Mouse (Mus musculus): Measurements from ENCODE around the gene Gpr176. TPM values are rescaled to one million over a fixed set of nuclear protein-coding genes. Genes with fewer than 3 reads are reported as not detected.
"Not testable (repeated sequence)": the region's sequence is repeated elsewhere in the genome, so short reads cannot be mapped to it uniquely, and the experiment has no call there.

The Gpr176 gene
- total RNA-seq, 2 experiments from 2014 or later, result 0.10 to 0.11 TPM

GRCm38 (mm10) chr2:118305827-118306521 lies 67.2 kb downstream of the Gpr176 start:
- DNase-seq (ENCODE audit: low spot score), result no peak
- intact Hi-C loops (cut with DNase I), result no loop called here

GRCm38 (mm10) chr2:118303456-118303855 lies 69.8 kb downstream of the Gpr176 start:
- no peak for DNase-seq (ENCODE audit: low spot score)
- intact Hi-C loops (cut with DNase I), result no loop called here

- intact Hi-C loops (cut with DNase I), result no loop called here
- DNase-seq (ENCODE audit: low spot score), result no peak
These were observed 71.6 kb downstream of the Gpr176 start for GRCm38 (mm10) chr2:118301656-118302055.

- intact Hi-C loops (cut with DNase I), result no loop called here
- DNase-seq (ENCODE audit: low spot score), result no peak
These were observed 72.1 kb downstream of the Gpr176 start for GRCm38 (mm10) chr2:118301041-118301545.

GRCm38 (mm10) chr2:118299981-118300380 lies 73.2 kb downstream of the Gpr176 start:
- DNase-seq (ENCODE audit: low spot score), result no peak
- intact Hi-C loops (cut with DNase I), result no loop called here

- intact Hi-C loops (cut with DNase I), result no loop called here
- no peak for DNase-seq (ENCODE audit: low spot score)
These were observed 74.6 kb downstream of the Gpr176 start for GRCm38 (mm10) chr2:118298601-118299000.

- no peak for DNase-seq (ENCODE audit: low spot score)
- intact Hi-C loops (cut with DNase I), result no loop called here
These were observed 75.3 kb downstream of the Gpr176 start for GRCm38 (mm10) chr2:118297966-118298365.

- intact Hi-C loops (cut with DNase I), result no loop called here
- DNase-seq (ENCODE audit: low spot score), result peak; percentile 15
These were observed 77.7 kb downstream of the Gpr176 start for GRCm38 (mm10) chr2:118295505-118295904.

GRCm38 (mm10) chr2:118293583-118293982 lies 79.6 kb downstream of the Gpr176 start:
- no peak for DNase-seq (ENCODE audit: low spot score)
- intact Hi-C loops (cut with DNase I), result no loop called here

GRCm38 (mm10) chr2:118289066-118289460 lies 84.2 kb downstream of the Gpr176 start:
- intact Hi-C loops (cut with DNase I); DNase-seq (ENCODE audit: low spot score): not testable (repeated sequence)

GRCm38 (mm10) chr2:118288326-118289065 lies 84.7 kb downstream of the Gpr176 start:
- intact Hi-C loops (cut with DNase I), result no loop called here

GRCm38 (mm10) chr2:118287678-118288077 lies 85.5 kb downstream of the Gpr176 start:
- no peak for DNase-seq (ENCODE audit: low spot score)
- intact Hi-C loops (cut with DNase I), result no loop called here

More at GRCm38 (mm10) chr2:118288326-118289065, 84.7 kb downstream of the Gpr176 start:
- DNase-seq (ENCODE audit: low spot score), result no peak

- DNase-seq (ENCODE audit: low spot score), result no peak
- intact Hi-C loops (cut with DNase I), result no loop called here
These were observed 90.8 kb downstream of the Gpr176 start for GRCm38 (mm10) chr2:118282467-118282866.

GRCm38 (mm10) chr2:118278249-118278648 lies 95.0 kb downstream of the Gpr176 start:
- DNase-seq (ENCODE audit: low spot score), result no peak
- intact Hi-C loops (cut with DNase I), result no loop called here

GRCm38 (mm10) chr2:118271606-118272005 lies 101.6 kb downstream of the Gpr176 start:
- DNase-seq (ENCODE audit: low spot score), result no peak
- intact Hi-C loops (cut with DNase I), result no loop called here

- DNase-seq (ENCODE audit: low spot score), result no peak
- intact Hi-C loops (cut with DNase I), result no loop called here
These were observed 103.0 kb downstream of the Gpr176 start for GRCm38 (mm10) chr2:118270213-118270612.

- no peak for DNase-seq (ENCODE audit: low spot score)
- intact Hi-C loops (cut with DNase I), result loop anchor here (1.0 to 2.0 kb wide), 3 partner anchors 72 to 343 kb away; no protein-coding TSS in a partner anchor
These were observed 109.4 kb downstream of the Gpr176 start for GRCm38 (mm10) chr2:118263914-118264201.

- no peak for DNase-seq (ENCODE audit: low spot score)
These were observed 109.9 kb downstream of the Gpr176 start for GRCm38 (mm10) chr2:118263151-118263913.

GRCm38 (mm10) chr2:118262673-118263072 lies 110.5 kb downstream of the Gpr176 start:
- intact Hi-C loops (cut with DNase I), result loop anchor here (1.0 to 2.0 kb wide), 2 partner anchors 74 to 168 kb away; no protein-coding TSS in a partner anchor
- no peak for DNase-seq (ENCODE audit: low spot score)

More at GRCm38 (mm10) chr2:118263151-118263913, 109.9 kb downstream of the Gpr176 start:
- intact Hi-C loops (cut with DNase I), result loop anchor here (1.0 to 2.0 kb wide), 2 partner anchors 73 to 167 kb away; no protein-coding TSS in a partner anchor

GRCm38 (mm10) chr2:118259746-118260145 lies 113.5 kb downstream of the Gpr176 start:
- intact Hi-C loops (cut with DNase I), result no loop called here
- no peak for DNase-seq (ENCODE audit: low spot score)
